Mouse (Mus musculus): ENCODE measurements at regions not wholly inside any gene's neighbourhood (a gene's known extent, or its start where the extent isn't known, plus 50 kb on each side); places are given as distances from the start of the nearest gene placed in this dataset.

- no peak for DNase-seq (ENCODE audit: low read depth, low spot score)
These were observed 287.1 kb upstream of the Prickle1 start for GRCm38 (mm10) chr15:93882826-93883225.

- DNase-seq (ENCODE audit: low read depth, low spot score): no peak
These were observed 285.6 kb upstream of the Prickle1 start for GRCm38 (mm10) chr15:93881276-93881675.

GRCm38 (mm10) chr15:93880302-93880701 lies 284.6 kb upstream of the Prickle1 start:
- no peak for DNase-seq (ENCODE audit: low read depth, low spot score)

GRCm38 (mm10) chr15:93879006-93879405 lies 283.3 kb upstream of the Prickle1 start:
- no peak for DNase-seq (ENCODE audit: low read depth, low spot score)

- no peak for DNase-seq (ENCODE audit: low read depth, low spot score)
These were observed 280.6 kb upstream of the Prickle1 start for GRCm38 (mm10) chr15:93876335-93876734.

- DNase-seq (ENCODE audit: low read depth, low spot score): no peak
These were observed 280.0 kb upstream of the Prickle1 start for GRCm38 (mm10) chr15:93875685-93876084.

GRCm38 (mm10) chr15:93874206-93874605 lies 278.5 kb upstream of the Prickle1 start:
- DNase-seq (ENCODE audit: low read depth, low spot score): no peak

GRCm38 (mm10) chr15:93857336-93857901 lies 261.7 kb upstream of the Prickle1 start:
- no peak for DNase-seq (ENCODE audit: low read depth, low spot score)

- DNase-seq (ENCODE audit: low read depth, low spot score): no peak
These were observed 257.5 kb upstream of the Prickle1 start for GRCm38 (mm10) chr15:93853221-93853620.

- DNase-seq (ENCODE audit: low read depth, low spot score): no peak
These were observed 256.4 kb upstream of the Prickle1 start for GRCm38 (mm10) chr15:93852126-93852525.

GRCm38 (mm10) chr15:93850388-93850787 lies 254.7 kb upstream of the Prickle1 start:
- no peak for DNase-seq (ENCODE audit: low read depth, low spot score)

- no peak for DNase-seq (ENCODE audit: low read depth, low spot score)
These were observed 253.1 kb upstream of the Prickle1 start for GRCm38 (mm10) chr15:93848830-93849229.

- no peak for DNase-seq (ENCODE audit: low read depth, low spot score)
These were observed 251.1 kb upstream of the Prickle1 start for GRCm38 (mm10) chr15:93846797-93847196.

- no peak for DNase-seq (ENCODE audit: low read depth, low spot score)
These were observed 250.1 kb upstream of the Prickle1 start for GRCm38 (mm10) chr15:93845801-93846200.

- DNase-seq (ENCODE audit: low read depth, low spot score): no peak
These were observed 237.3 kb upstream of the Prickle1 start for GRCm38 (mm10) chr15:93832956-93833355.

GRCm38 (mm10) chr15:93832431-93832936 lies 236.8 kb upstream of the Prickle1 start:
- DNase-seq (ENCODE audit: low read depth, low spot score): no peak

- DNase-seq (ENCODE audit: low read depth, low spot score): no peak
These were observed 235.5 kb upstream of the Prickle1 start for GRCm38 (mm10) chr15:93831148-93831547.

GRCm38 (mm10) chr15:93824729-93825694 lies 229.3 kb upstream of the Prickle1 start:
- no peak for DNase-seq (ENCODE audit: low read depth, low spot score)

- no peak for DNase-seq (ENCODE audit: low read depth, low spot score)
These were observed 225.5 kb upstream of the Prickle1 start for GRCm38 (mm10) chr15:93821236-93821635.

GRCm38 (mm10) chr15:93812011-93812410 lies 216.3 kb upstream of the Prickle1 start:
- DNase-seq (ENCODE audit: low read depth, low spot score): no peak

- DNase-seq (ENCODE audit: low read depth, low spot score): no peak
These were observed 212.3 kb upstream of the Prickle1 start for GRCm38 (mm10) chr15:93807993-93808392.

- DNase-seq (ENCODE audit: low read depth, low spot score): no peak
These were observed 211.8 kb upstream of the Prickle1 start for GRCm38 (mm10) chr15:93807505-93807904.

GRCm38 (mm10) chr15:93804703-93805102 lies 209.0 kb upstream of the Prickle1 start:
- no peak for DNase-seq (ENCODE audit: low read depth, low spot score)
